Mouse (Mus musculus) mammary gland, adult 2 months (tissue): ENCODE results near the gene Gm17509. TPM values are rescaled to one million over a fixed set of nuclear protein-coding genes. Genes with fewer than 3 reads are reported as not detected.

Experiments
- polyA plus RNA-seq: library from polyadenylated mRNA; depleted of rRNA; stranded (reverse); fragments of >200 nt; gene quantifications from 2 replicates; pipeline ENCODE4 v1.2.3, GENCODE M21; 2012; ENCODE audit warnings: low replicate concordance; rRNA removed

Gm17509 gene
- polyA plus RNA-seq: 0.20 and 0.31 TPM in 2 replicates

GRCm38 (mm10) chr13:117220501-117221321, at the start of gene Gm17509:
Gene Gm17509, minus strand, starts transcription at chr13:117221075.

GRCm38 (mm10) chr13:117208236-117208635, 12.6 kb downstream of the Gm17509 start, which contains the start of gene Emb:
Gene Emb, plus strand, starts transcription at chr13:117208536.

Other genes starting within 250 kb of the Gm17509 start
- 10.0 and 13.7 TPM in 2 replicates for gene Parp8, start 195.5 kb downstream of the Gm17509 start, polyA plus RNA-seq
- gene Emb, start 12.5 kb downstream of the Gm17509 start, polyA plus RNA-seq: 14.4 and 26.9 TPM in 2 replicates